Mouse (Mus musculus) myocyte (in vitro differentiated cells): ENCODE results near the gene Agap2.

Source experiments
- CEBPB ChIP-seq: IDR thresholded peaks from 2 replicates; pipeline ENCODE4 v1.6.1; 2011; ENCODE audit warnings: mild to moderate bottlenecking, moderate library complexity; ENCODE audit not compliant: poor library complexity, insufficient read depth, severe bottlenecking
- E2F4 ChIP-seq: IDR thresholded peaks from one replicate; pipeline ENCODE4 v1.6.1; 2011; ENCODE audit warnings: mild to moderate bottlenecking, control low read depth, moderate library complexity; ENCODE audit not compliant: insufficient read depth
- MAX ChIP-seq: IDR thresholded peaks from one replicate; pipeline ENCODE4 v1.6.1; 2011; ENCODE audit warnings: low read depth, mild to moderate bottlenecking, control low read depth
- MYOD1 ChIP-seq, 3 experiments: IDR thresholded peaks; one replicate each; pipeline ENCODE4 v1.6.1; 2011; ENCODE audit warnings: control low read depth in 2 of 3, low read depth in 2 of 3, mild to moderate bottlenecking in 2 of 3, moderate library complexity in 1 of 3; ENCODE audit not compliant: insufficient read length in 2 of 3, control insufficient read depth in 1 of 3
- MYOG ChIP-seq, 3 experiments: IDR thresholded peaks; one replicate each; pipeline ENCODE4 v1.6.1; 2011; ENCODE audit warnings: control low read depth in 2 of 3, low read depth in 2 of 3, mild to moderate bottlenecking in 2 of 3; ENCODE audit not compliant: insufficient read length in 2 of 3, control insufficient read depth in 1 of 3, insufficient read depth in 1 of 3
- POLR2A ChIP-seq: IDR thresholded peaks from one replicate; pipeline ENCODE4 v1.6.1; 2011; ENCODE audit warnings: low read depth, mild to moderate bottlenecking, control low read depth, moderate library complexity; ENCODE audit not compliant: insufficient read length
- POLR2AphosphoS2 ChIP-seq: IDR thresholded peaks from one replicate; pipeline ENCODE4 v1.6.1; 2011; ENCODE audit warnings: low read depth, control low read depth; ENCODE audit not compliant: insufficient read length
- REST ChIP-seq: IDR thresholded peaks from one replicate; pipeline ENCODE4 v1.6.1; 2011; ENCODE audit warnings: mild to moderate bottlenecking, control low read depth, moderate library complexity; ENCODE audit not compliant: insufficient read depth, insufficient read length
- TCF3 ChIP-seq: IDR thresholded peaks from one replicate; pipeline ENCODE4 v1.6.1; 2011; ENCODE audit warnings: low read depth, control low read depth; ENCODE audit not compliant: insufficient read length
- USF1 ChIP-seq: IDR thresholded peaks from one replicate; pipeline ENCODE4 v1.6.1; 2011; ENCODE audit warnings: low read depth, mild to moderate bottlenecking, control low read depth, moderate library complexity

- no peak for TF ChIP-seq REST
- no peak for TF ChIP-seq POLR2AphosphoS2
- no peak for TF ChIP-seq POLR2A
- TF ChIP-seq MAX = no peak
- no peak for TF ChIP-seq CEBPB
- TF ChIP-seq USF1 = no peak
- TF ChIP-seq E2F4 = no peak
- TF ChIP-seq TCF3 = no peak
- no peak for TF ChIP-seq MYOD1 (IDR thresholded peaks at IDR 0.05; ENCODE audit: control insufficient read depth in 1 of 3, insufficient read length in 2 of 3, low read depth in 2 of 3)
- no peak for TF ChIP-seq MYOG (IDR thresholded peaks at IDR 0.05; ENCODE audit: control insufficient read depth in 1 of 3, insufficient read depth in 1 of 3, insufficient read length in 2 of 3, low read depth in 2 of 3)
Observed at GRCm38 (mm10) chr10:127092742-127093141, 17.7 kb downstream of the Agap2 start.
